Mouse (Mus musculus) heart, embryonic 13.5 days (tissue): ENCODE measurements at regions not wholly inside any gene's neighbourhood (a gene's known extent, or its start where the extent isn't known, plus 50 kb on each side); places are given as distances from the start of the nearest gene placed in this dataset.

ENCODE experiments used
- ATAC-seq: fragments of 200-750 bp; cut with Nextera tagmentation; 2 replicates; pipeline ENCODE4 v1.8.0; 2017; ENCODE audit warnings: moderate TSS enrichment; ENCODE audit not compliant: insufficient number of reproducible peaks, low FRiP score, low TSS enrichment; ENCODE audit errors: extremely low read depth
- H3K27ac ChIP-seq: fragments of 300-500 bp; sonication (generic); replicated peaks from 2 replicates; pipeline ENCODE4 v1.5.1; 2015; ENCODE audit warnings: moderate library complexity, mild to moderate bottlenecking, inconsistent platforms
- H3K27me3 ChIP-seq: fragments of 300-500 bp; sonication (generic); replicated peaks from 2 replicates; pipeline ENCODE4 v1.6.1; 2015; ENCODE audit warnings: mild to moderate bottlenecking, inconsistent platforms
- H3K36me3 ChIP-seq: fragments of 300-500 bp; sonication (generic); 2 replicates; pipeline ENCODE4 v1.6.1; 2015; ENCODE audit warnings: mild to moderate bottlenecking, inconsistent platforms
- H3K4me1 ChIP-seq: fragments of 300-500 bp; sonication (generic); 2 replicates; pipeline ENCODE4 v1.6.1; 2015; ENCODE audit warnings: inconsistent platforms
- H3K4me2 ChIP-seq: fragments of 300-500 bp; sonication (generic); 2 replicates; pipeline ENCODE4 v1.6.1; 2015; ENCODE audit warnings: inconsistent platforms, mild to moderate bottlenecking, moderate library complexity
- H3K4me3 ChIP-seq: fragments of 300-500 bp; sonication (generic); 2 replicates; pipeline ENCODE4 v1.5.1; 2015; ENCODE audit warnings: moderate library complexity, mild to moderate bottlenecking, inconsistent platforms
- H3K9ac ChIP-seq: fragments of 300-500 bp; sonication (generic); 2 replicates; pipeline ENCODE4 v1.6.1; 2015; ENCODE audit warnings: inconsistent platforms, mild to moderate bottlenecking, moderate library complexity
- H3K9me3 ChIP-seq: fragments of 300-500 bp; sonication (generic); 2 replicates; pipeline ENCODE4 v1.6.1; 2016; ENCODE audit warnings: inconsistent platforms
- WGBS: fragments of 180-500 bp; shearing (Covaris S2); methylation state at CpG from one replicate; pipeline ENCODE4 v1.1.7; 2015; ENCODE audit warnings: mixed read lengths; 5-methylcytosine and 5-hydroxymethylcytosine counted together

GRCm38 (mm10) chr7:36940611-36941010, 242.7 kb downstream of the Tshz3 start:
- 77% methylated on average over 10 of the region's 10 CpGs for WGBS
- H3K27me3 ChIP-seq: no peaks in the 10 kb centered on the region
- no peak overlapping the region for H3K27ac ChIP-seq
- H3K36me3 ChIP-seq: no peaks in the 10 kb centered on the region
- no peak overlapping the region for H3K4me2 ChIP-seq
- H3K4me1 ChIP-seq: peaks cover 7% of the 10 kb centered on the region
- H3K4me3 ChIP-seq: no peak overlapping the region
- ATAC-seq: no peak
- H3K9ac ChIP-seq: no peak overlapping the region
- no peaks in the 10 kb centered on the region for H3K9me3 ChIP-seq

GRCm38 (mm10) chr7:36945024-36945815, 247.3 kb downstream of the Tshz3 start:
- no peak for ATAC-seq
- 44% methylated on average over 14 of the region's 14 CpGs for whole genome bisulfite sequencing
- 0 out of 2 replicates have a peak overlapping the region, but pooled peaks have one; percentile 32 for H3K27ac ChIP-seq

GRCm38 (mm10) chr7:36949511-36949910, 251.6 kb downstream of the Tshz3 start:
- no peak for ATAC-seq

More at GRCm38 (mm10) chr7:36945024-36945815, 247.3 kb downstream of the Tshz3 start:
- H3K36me3 ChIP-seq: no peaks in the 10 kb centered on the region
- no peak overlapping the region for H3K9ac ChIP-seq
- no peaks in the 10 kb centered on the region for H3K27me3 ChIP-seq
- H3K4me2 ChIP-seq: no peak overlapping the region
- H3K9me3 ChIP-seq: no peaks in the 10 kb centered on the region
- H3K4me1 ChIP-seq: peaks cover 28% of the 10 kb centered on the region
- no peak overlapping the region for H3K4me3 ChIP-seq

DNA sequence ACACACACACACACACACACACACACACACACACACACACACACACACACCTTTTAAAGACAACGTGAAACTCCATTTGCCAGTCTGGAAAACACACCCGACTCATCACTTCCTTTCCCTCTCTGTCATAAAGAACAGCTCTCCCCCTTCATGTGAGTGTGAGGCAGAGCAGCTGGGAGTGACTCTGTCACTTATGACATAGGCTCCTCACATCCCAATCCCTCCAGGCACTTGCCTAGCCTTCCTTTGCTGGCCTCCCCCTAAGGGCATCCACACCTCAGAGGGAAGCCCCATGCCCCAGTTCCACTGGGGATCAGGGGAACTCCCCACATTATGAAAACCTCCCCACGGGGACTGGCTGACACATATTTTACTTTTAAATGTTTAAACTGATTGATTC, 257.5 kb downstream of the Tshz3 start:
- WGBS: 52% methylated on average over 3 of the region's 3 CpGs
- ATAC-seq: no peak
- H3K9me3 ChIP-seq: peaks cover 15% of the 10 kb centered on the region
- H3K4me1 ChIP-seq: peaks cover 21% of the 10 kb centered on the region
- no peak overlapping the region for H3K4me2 ChIP-seq
- H3K4me3 ChIP-seq: no peak overlapping the region
- H3K27me3 ChIP-seq: no peaks in the 10 kb centered on the region
- no peak overlapping the region for H3K27ac ChIP-seq
- no peaks in the 10 kb centered on the region for H3K36me3 ChIP-seq
- H3K9ac ChIP-seq: no peak overlapping the region

More at GRCm38 (mm10) chr7:36949511-36949910, 251.6 kb downstream of the Tshz3 start:
- peaks cover 37% of the 10 kb centered on the region for H3K4me1 ChIP-seq
- no peaks in the 10 kb centered on the region for H3K9me3 ChIP-seq
- H3K9ac ChIP-seq: no peak overlapping the region
- H3K27ac ChIP-seq: peak overlapping the region; percentile 64
- no peak overlapping the region for H3K4me3 ChIP-seq
- no peaks in the 10 kb centered on the region for H3K36me3 ChIP-seq
- no peaks in the 10 kb centered on the region for H3K27me3 ChIP-seq
- H3K4me2 ChIP-seq: peak overlapping the region; percentile 8
- 41% methylated on average over 10 of the region's 10 CpGs for WGBS

DNA sequence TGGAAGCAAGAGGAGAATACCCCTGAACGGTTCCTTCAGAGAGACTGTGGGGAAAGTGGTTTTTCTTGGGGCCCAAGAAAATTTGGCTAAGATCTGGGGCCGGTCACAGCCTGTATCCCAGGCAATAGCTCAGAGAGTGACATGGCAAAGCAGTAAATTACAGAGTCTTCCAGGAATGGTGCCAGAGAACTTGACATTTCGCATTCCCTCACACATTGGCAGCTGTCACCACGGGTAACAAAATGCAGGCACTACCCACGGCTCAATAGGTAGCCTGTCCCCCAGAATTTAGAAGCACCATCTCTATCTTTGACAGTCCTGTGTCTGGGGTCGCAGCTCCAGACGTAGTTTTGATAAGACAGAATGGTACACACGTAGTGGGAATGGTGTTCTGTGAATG, 260.3 kb downstream of the Tshz3 start:
- peak overlapping the region; percentile 13; the same call in 1 of the 2 replicates for H3K4me2 ChIP-seq
- peaks cover 15% of the 10 kb centered on the region for H3K9me3 ChIP-seq
- no peaks in the 10 kb centered on the region for H3K27me3 ChIP-seq
- peak; percentile 60; the same call in 1 of the 2 replicates for ATAC-seq
- H3K36me3 ChIP-seq: no peaks in the 10 kb centered on the region
- peaks cover 12% of the 10 kb centered on the region for H3K4me1 ChIP-seq
- H3K9ac ChIP-seq: no peak overlapping the region
- no peak overlapping the region for H3K4me3 ChIP-seq
- peak overlapping the region; percentile 70 for H3K27ac ChIP-seq
- 23% methylated on average over 8 of the region's 8 CpGs for WGBS

DNA sequence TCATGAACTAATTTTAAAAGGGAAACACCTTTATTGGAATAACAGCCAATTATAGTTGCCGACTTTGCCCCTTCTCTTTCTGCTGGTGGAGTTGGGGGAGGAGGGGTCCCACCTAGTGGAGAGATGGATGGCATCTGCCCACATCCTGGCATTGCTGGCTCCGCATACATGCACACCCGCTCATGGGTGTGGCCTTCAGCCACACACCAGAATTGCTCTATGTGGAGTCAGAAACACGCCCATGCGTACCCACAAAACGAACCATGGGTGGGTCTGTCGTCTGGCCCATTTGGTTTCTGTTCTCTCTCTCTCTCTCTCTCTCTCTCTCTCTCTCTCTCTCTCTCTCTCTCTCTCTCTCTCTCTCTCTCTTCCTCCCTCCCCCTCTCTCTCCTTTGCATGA, 273.9 kb downstream of the Tshz3 start:
- no peaks in the 10 kb centered on the region for H3K9me3 ChIP-seq
- no peak overlapping the region for H3K4me3 ChIP-seq
- no peaks in the 10 kb centered on the region for H3K27me3 ChIP-seq
- no peak overlapping the region for H3K9ac ChIP-seq
- no peak overlapping the region for H3K27ac ChIP-seq
- 71% methylated on average over 7 of the region's 7 CpGs for WGBS
- H3K4me2 ChIP-seq: no peak overlapping the region
- H3K36me3 ChIP-seq: no peaks in the 10 kb centered on the region
- peaks cover 7% of the 10 kb centered on the region; the same call in 1 of the 2 replicates for H3K4me1 ChIP-seq
- ATAC-seq: no peak

DNA sequence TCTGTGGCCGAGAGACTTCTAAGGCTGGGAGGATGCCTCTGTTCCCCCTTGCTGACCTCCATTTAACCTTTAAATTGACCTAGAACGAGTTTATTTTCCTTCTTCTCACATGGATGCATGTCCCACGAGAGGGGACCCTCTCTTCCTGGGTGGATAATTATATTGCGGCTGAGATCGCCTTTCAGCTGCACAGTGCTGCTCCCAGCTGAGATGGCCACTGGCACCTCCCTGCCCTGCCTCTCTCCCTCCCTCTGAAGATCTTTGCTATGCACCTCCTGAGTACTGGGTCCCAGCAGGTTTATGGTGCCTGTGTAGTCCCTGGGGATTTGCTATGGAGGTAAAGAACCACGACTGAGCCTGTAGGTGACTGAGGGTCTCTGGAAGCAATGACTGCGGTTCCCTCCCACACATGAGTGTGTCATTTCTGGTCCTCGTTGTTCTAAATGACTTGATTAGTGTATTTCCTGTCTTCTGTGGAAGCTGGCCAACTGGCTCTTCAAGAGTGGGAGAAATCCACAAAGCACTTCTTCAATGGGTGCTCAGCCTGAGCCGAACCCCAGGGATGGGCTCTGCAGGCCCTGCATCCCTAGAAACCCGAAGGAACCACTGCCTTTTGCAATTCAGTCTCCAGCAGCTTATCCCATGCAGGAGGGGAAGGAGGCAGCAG, 275.9 kb downstream of the Tshz3 start:
- no peaks in the 10 kb centered on the region for H3K9me3 ChIP-seq
- H3K27ac ChIP-seq: no peak overlapping the region
- no peak overlapping the region for H3K9ac ChIP-seq
- H3K27me3 ChIP-seq: no peaks in the 10 kb centered on the region
- no peak overlapping the region for H3K4me3 ChIP-seq
- H3K4me2 ChIP-seq: no peak overlapping the region
- peaks cover 7% of the 10 kb centered on the region; the same call in 1 of the 2 replicates for H3K4me1 ChIP-seq
- 54% methylated on average over 10 of the region's 10 CpGs for whole genome bisulfite sequencing
- no peaks in the 10 kb centered on the region for H3K36me3 ChIP-seq
- ATAC-seq: no peak

- no peaks in the 10 kb centered on the region for H3K27me3 ChIP-seq
- no peak overlapping the region for H3K4me3 ChIP-seq
- no peaks in the 10 kb centered on the region for H3K9me3 ChIP-seq
- 38% methylated on average over 4 of the region's 4 CpGs for WGBS
- no peak overlapping the region for H3K27ac ChIP-seq
- H3K4me1 ChIP-seq: peaks cover 7% of the 10 kb centered on the region; the same call in 1 of the 2 replicates
- no peak overlapping the region for H3K4me2 ChIP-seq
- ATAC-seq: no peak
- H3K9ac ChIP-seq: no peak overlapping the region
- no peaks in the 10 kb centered on the region for H3K36me3 ChIP-seq
Measured at GRCm38 (mm10) chr7:36974573-36974972, 276.7 kb downstream of the Tshz3 start.

GRCm38 (mm10) chr7:36975475-36975874, 277.6 kb downstream of the Tshz3 start:
- H3K9me3 ChIP-seq: no peaks in the 10 kb centered on the region
- no peaks in the 10 kb centered on the region for H3K36me3 ChIP-seq
- H3K27ac ChIP-seq: no peak overlapping the region
- peak overlapping the region; percentile 46 for H3K4me2 ChIP-seq
- no peaks in the 10 kb centered on the region for H3K27me3 ChIP-seq
- peaks cover 7% of the 10 kb centered on the region; the same call in 1 of the 2 replicates for H3K4me1 ChIP-seq
- H3K4me3 ChIP-seq: no peak overlapping the region; the same call in 1 of the 2 replicates
- H3K9ac ChIP-seq: no peak overlapping the region
- no peak for ATAC-seq
- 14% methylated on average over 5 of the region's 5 CpGs for WGBS

- H3K27ac ChIP-seq: no peak overlapping the region
- WGBS: 78% methylated on average over 12 of the region's 12 CpGs
- H3K9ac ChIP-seq: no peak overlapping the region
- H3K4me1 ChIP-seq: peaks cover 7% of the 10 kb centered on the region; the same call in 1 of the 2 replicates
- H3K4me3 ChIP-seq: no peak overlapping the region
- no peaks in the 10 kb centered on the region for H3K36me3 ChIP-seq
- no peaks in the 10 kb centered on the region for H3K9me3 ChIP-seq
- H3K4me2 ChIP-seq: no peak overlapping the region
- H3K27me3 ChIP-seq: no peaks in the 10 kb centered on the region
- ATAC-seq: no peak
Measured at GRCm38 (mm10) chr7:36977819-36978218, 279.9 kb downstream of the Tshz3 start.

DNA sequence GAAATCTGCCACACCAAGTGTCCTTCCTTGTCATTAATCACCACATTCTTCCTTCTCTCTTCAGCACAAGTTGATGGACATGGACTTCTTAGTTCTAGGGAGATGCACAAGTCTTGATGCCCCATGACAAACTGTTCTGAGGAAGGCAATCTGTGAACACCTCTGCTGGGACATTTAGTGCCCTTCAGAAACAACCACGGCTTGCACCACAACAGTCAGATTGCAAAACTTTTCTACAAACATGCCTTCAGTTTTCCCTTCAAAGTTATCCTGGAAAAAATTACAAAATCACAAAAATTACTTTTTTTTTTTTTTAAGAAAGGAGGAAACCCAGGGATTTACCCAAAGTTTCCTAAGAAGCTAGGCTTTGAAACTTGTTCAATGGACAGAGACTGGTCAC, 291.5 kb downstream of the Tshz3 start:
- no peak overlapping the region for H3K27ac ChIP-seq

More for the DNA sequence above, 291.5 kb downstream of the Tshz3 start:
- no peak overlapping the region for H3K4me3 ChIP-seq
- no peak for ATAC-seq
- H3K4me1 ChIP-seq: no peaks in the 10 kb centered on the region
- no peaks in the 10 kb centered on the region for H3K27me3 ChIP-seq
- H3K4me2 ChIP-seq: no peak overlapping the region
- H3K36me3 ChIP-seq: no peaks in the 10 kb centered on the region
- WGBS: 58% methylated on average over 1 of the region's 1 CpGs
- H3K9me3 ChIP-seq: peaks cover 7% of the 10 kb centered on the region; the same call in 1 of the 2 replicates
- H3K9ac ChIP-seq: no peak overlapping the region
